Mouse (Mus musculus) retina, embryonic 14.5 days (tissue): ENCODE measurements around the gene Oaz1.

Experiments used
- DNase-seq: peaks from one replicate; pipeline ENCODE4 v3.0.0-alpha.2; 2015; ENCODE audit warnings: low spot score

The Oaz1 gene

GRCm38 (mm10) chr10:80848571-80848970, 22.1 kb downstream of the Oaz1 start:
- DNase-seq, result peak; percentile 55

DNA sequence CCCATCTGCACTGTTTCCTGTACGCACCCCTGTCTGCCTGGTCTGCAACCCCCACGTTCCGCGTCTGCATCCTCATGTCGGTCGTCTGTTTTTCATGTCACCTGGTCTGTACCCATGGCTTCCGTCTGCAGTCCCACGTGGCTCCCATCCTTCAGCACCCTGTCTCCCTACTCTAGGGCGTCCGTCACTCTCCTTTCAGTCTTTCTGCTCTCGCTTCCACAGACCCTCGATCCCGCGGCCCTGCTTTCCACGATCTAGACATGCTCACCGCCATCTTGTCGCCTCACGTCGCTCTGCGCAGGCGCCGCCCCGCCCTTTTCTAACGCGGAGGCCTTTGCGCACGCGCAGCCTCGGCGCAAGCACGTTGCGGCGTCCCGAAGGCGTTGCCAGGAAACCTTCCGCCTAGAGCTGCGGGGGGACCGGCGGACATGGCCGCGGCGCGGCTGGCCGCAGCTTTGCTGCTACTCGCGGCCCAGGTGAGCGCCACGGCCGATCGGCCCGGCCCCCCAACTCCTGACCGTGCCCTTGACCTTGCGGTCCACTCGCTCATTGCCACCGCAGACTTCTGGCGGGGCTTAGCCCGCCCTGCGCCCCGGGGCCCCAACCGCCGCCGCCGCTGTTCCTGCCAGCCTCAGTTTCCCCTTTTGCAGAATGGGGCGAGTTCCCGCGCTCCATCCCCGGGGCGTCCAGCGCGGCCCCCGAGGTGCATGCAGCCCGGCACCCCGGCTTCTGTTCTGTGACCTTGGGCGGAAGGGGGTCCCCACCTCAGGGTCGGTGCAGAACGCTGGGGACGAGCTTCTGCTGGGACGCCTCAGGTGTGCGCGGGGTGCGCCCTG, 28.7 kb downstream of the Oaz1 start, which contains the start of the genes Lsm7 and Sppl2b:
TSS of gene Lsm7 (minus strand) at position 297 of the 836 bp plus-strand sequence.
TSS of gene Sppl2b (plus strand) at position 363 of the 836 bp plus-strand sequence.
- peak; percentile 97 for DNase-seq

GRCm38 (mm10) chr10:80855749-80856073, 29.3 kb downstream of the Oaz1 start:
- DNase-seq, result no peak

GRCm38 (mm10) chr10:80856267-80856666, 29.8 kb downstream of the Oaz1 start:
- no peak for DNase-seq

GRCm38 (mm10) chr10:80856908-80857307, 30.5 kb downstream of the Oaz1 start:
- no peak for DNase-seq

GRCm38 (mm10) chr10:80857386-80857785, 30.9 kb downstream of the Oaz1 start:
- DNase-seq, result no peak

GRCm38 (mm10) chr10:80857848-80858247, 31.4 kb downstream of the Oaz1 start:
- DNase-seq, result no peak

GRCm38 (mm10) chr10:80858350-80858935, 32.0 kb downstream of the Oaz1 start:
- DNase-seq, result no peak

- no peak for DNase-seq
Observed at GRCm38 (mm10) chr10:80862305-80862704, 35.8 kb downstream of the Oaz1 start.

DNA sequence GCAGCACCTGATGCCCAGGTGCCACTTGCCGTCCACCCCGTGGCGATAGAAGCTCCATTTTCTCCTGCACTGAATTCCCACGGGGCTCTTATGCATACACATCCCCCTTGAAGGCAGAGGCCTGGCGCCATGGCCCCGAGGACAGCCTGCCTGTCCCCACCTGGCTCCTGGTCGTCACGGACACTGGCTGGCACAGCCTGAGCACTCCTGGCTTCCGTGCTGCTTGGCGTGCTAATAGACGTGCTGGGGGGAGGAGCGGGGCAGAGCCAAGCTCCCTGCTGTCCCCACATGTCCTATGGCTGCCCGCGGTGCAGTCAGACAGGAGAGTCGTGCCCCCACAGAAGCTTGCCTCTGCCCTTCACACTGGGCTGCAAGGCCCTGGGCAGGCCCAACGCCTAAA, 38.0 kb downstream of the Oaz1 start:
- no peak for DNase-seq

- no peak for DNase-seq
Observed at GRCm38 (mm10) chr10:80870993-80871392, 44.5 kb downstream of the Oaz1 start.

DNA sequence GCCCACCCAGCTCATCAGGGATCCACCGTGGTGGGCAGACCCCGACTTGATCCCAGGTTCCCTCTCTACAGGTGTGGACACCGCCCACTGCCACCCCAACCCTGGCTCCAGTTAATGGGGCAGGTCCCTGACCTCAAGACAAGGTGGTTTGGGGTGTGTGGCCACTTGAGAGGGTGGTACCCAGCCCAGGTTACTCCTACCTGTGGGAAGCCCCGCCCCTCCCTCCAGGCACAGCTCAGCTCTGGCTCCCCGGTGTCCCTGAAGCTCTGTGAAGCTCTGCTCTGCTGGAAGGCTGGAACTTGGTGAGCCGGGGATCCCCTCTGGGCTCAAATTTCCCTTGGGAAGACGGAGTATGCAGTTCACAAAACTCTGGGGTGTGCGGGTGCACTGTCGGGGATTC, 45.1 kb downstream of the Oaz1 start, which contains the start of gene Tmprss9:
TSS of gene Tmprss9 (plus strand) at position 268 of the 400 bp plus-strand sequence.
- DNase-seq, result no peak

DNA sequence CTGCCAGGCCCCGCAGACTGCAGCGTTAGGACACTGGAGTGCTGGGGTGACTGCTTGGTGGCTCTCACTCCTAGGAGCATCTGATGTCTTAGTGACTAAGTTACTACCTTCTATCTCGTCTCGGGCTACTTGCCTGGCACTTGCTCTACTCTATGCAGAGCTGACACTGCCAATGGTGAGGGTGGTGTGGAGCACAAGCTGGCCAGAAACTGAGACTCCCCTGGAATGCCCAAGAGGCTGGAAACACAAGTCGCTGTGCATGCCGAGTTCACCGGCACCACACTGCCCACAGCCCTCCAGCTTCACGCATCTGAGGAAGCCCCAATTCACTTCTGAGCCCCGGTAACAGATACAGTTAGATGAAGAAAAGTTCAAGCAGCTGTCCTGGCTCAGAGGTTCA, 47.6 kb downstream of the Oaz1 start:
- no peak for DNase-seq

GRCm38 (mm10) chr10:80876028-80876427, 49.6 kb downstream of the Oaz1 start:
- DNase-seq, result peak; percentile 76

DNA sequence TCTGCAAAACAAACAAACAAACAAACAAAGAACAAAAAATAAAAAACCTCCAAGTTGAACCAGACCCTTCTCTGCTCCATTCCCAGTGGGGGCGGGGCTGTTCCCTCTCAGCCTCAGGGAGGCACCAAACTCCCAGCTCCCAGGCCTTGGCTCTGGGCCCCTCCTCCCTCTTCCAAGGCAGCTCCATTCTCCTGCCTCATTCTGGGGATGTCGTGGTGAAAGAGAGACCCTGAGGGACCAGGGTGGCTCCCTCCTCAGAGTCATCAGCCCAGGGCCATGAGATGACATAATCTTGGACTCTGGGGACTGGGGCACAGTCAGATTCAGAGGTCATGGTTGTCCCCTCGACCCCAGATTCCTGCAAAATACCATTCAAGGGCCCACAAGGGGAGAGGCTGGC, 50.1 kb downstream of the Oaz1 start:
- no peak for DNase-seq
